22 mouse cellular contexts compared by ENCODE assay signal in genomic region chr16:31172229-31172628, GRCm38 (mm10). TPM values are rescaled to one million over a fixed set of nuclear protein-coding genes. Genes with fewer than 3 reads are reported as not detected.
DNase-seq lines count a peak whose midpoint lies in the region; ATAC-seq and TF ChIP-seq lines count a peak whose summit lies in the region.
"Had no signal": no experiment of that assay in that cellular context is flagged by ENCODE, and none has a peak within 500 bp of the region (broad histone marks: within the 10 kb centered on the region; RNA-seq: fewer than 3 reads in every experiment).

No protein-coding gene starts in this region.

- H3K9me3 ChIP-seq in liver, embryonic 11.5 days (ENCODE audit: control insufficient read depth, low read length), result no peaks in the 10 kb centered on the region
- H3K9me3 ChIP-seq in liver, embryonic 15.5 days (replicated peaks), result no peaks in the 10 kb centered on the region
- H3K9me3 ChIP-seq in stomach, postnatal 0 days (ENCODE audit: control insufficient read depth, low read length), result no peaks in the 10 kb centered on the region
- H3K9me3 ChIP-seq: forebrain, embryonic 10.5 days; forebrain, embryonic 13.5 days; hindbrain, embryonic 12.5 days; hindbrain, embryonic 15.5 days had no signal

- no peak for TF ChIP-seq EP300 in stomach, postnatal 0 days (optimal IDR thresholded peaks at IDR 0.05)

- 84% methylated on average over 3 of the region's 3 CpGs for WGBS in liver, embryonic 11.5 days
- 67% methylated on average over 3 of the region's 3 CpGs for WGBS in liver, embryonic 15.5 days (ENCODE audit: insufficient replicate concordance)
- 73% methylated on average over 3 of the region's 3 CpGs for WGBS in stomach, postnatal 0 days

- H3K4me2 ChIP-seq in liver, embryonic 11.5 days, result no peak overlapping the region
- H3K4me2 ChIP-seq in liver, embryonic 15.5 days, result no peak overlapping the region
- H3K4me2 ChIP-seq in stomach, postnatal 0 days (replicated peaks; ENCODE audit: low read depth), result no peak overlapping the region
- H3K4me2 ChIP-seq: forebrain, embryonic 13.5 days; heart, embryonic 11.5 days; hindbrain, embryonic 12.5 days; hindbrain, embryonic 15.5 days had no signal

- no peak overlapping the region for H3K9ac ChIP-seq in liver, embryonic 11.5 days (ENCODE audit: low read depth, low read length)
- no peak overlapping the region for H3K9ac ChIP-seq in liver, embryonic 15.5 days
- H3K9ac ChIP-seq in stomach, postnatal 0 days (ENCODE audit: low read length), result no peak overlapping the region
- H3K9ac ChIP-seq: forebrain, embryonic 13.5 days; forebrain, postnatal 0 days; hindbrain, embryonic 12.5 days; hindbrain, embryonic 15.5 days had no signal

- no peak overlapping the region for H3K4me3 ChIP-seq in liver, embryonic 11.5 days (ENCODE audit: low read depth, low read length)
- no peak overlapping the region for H3K4me3 ChIP-seq in liver, embryonic 15.5 days (replicated peaks)
- no peak overlapping the region for H3K4me3 ChIP-seq in stomach, postnatal 0 days (ENCODE audit: low read depth, low read length)
- H3K4me3 ChIP-seq: forebrain, embryonic 10.5 days; forebrain, embryonic 13.5 days; gastrocnemius, adult 2 months; hindbrain, embryonic 12.5 days; hindbrain, embryonic 15.5 days had no signal

- H3K36me3 ChIP-seq in liver, embryonic 11.5 days (ENCODE audit: control insufficient read depth, insufficient read depth, low read length), result no peaks in the 10 kb centered on the region
- H3K36me3 ChIP-seq in liver, embryonic 15.5 days (replicated peaks), result no peaks in the 10 kb centered on the region
- H3K36me3 ChIP-seq in stomach, postnatal 0 days (ENCODE audit: control insufficient read depth, insufficient read depth, low read length), result no peaks in the 10 kb centered on the region
- H3K36me3 ChIP-seq: forebrain, embryonic 10.5 days; hindbrain, embryonic 12.5 days; hindbrain, embryonic 15.5 days had no signal

- H3K27me3 ChIP-seq in liver, embryonic 11.5 days (replicated peaks; ENCODE audit: control insufficient read depth, insufficient read depth, low read length), result no peaks in the 10 kb centered on the region
- H3K27me3 ChIP-seq in liver, embryonic 15.5 days, result no peaks in the 10 kb centered on the region
- no peaks in the 10 kb centered on the region for H3K27me3 ChIP-seq in stomach, postnatal 0 days (ENCODE audit: control insufficient read depth, insufficient read depth, low read length)
- H3K27me3 ChIP-seq: forebrain, embryonic 13.5 days; hindbrain, embryonic 12.5 days; hindbrain, embryonic 15.5 days had no signal

- no peak for DNase-seq in liver, embryonic 11.5 days (ENCODE audit: low spot score)
- DNase-seq in liver, result no peak
- DNase-seq in stomach, postnatal 0 days (ENCODE audit: low spot score), result no peak
- DNase-seq in right cerebral cortex, postnatal 14 days, result no peak
- DNase-seq in cerebellum, adult 9-11 months, result no peak
- DNase-seq: adrenal gland, adult 8-10 months; adrenal gland, postnatal 25 days; cerebellum, adult 11-12 months; cerebellum, adult 8-10 months; cerebellum, postnatal 14 days; forebrain, postnatal 0 days; gastrocnemius, adult 2 months; gastrocnemius, postnatal 14 days; heart, adult 11 months had no signal

- TF ChIP-seq CTCF in stomach, postnatal 0 days (IDR thresholded peaks at IDR 0.05; ENCODE audit: low read depth), result no peak

- H3K4me1 ChIP-seq in liver, embryonic 11.5 days (replicated peaks; ENCODE audit: control insufficient read depth, insufficient read depth, low read length), result peaks cover 16% of the 10 kb centered on the region
- H3K4me1 ChIP-seq in liver, embryonic 15.5 days (replicated peaks), result peaks cover 40% of the 10 kb centered on the region
- peaks cover 5% of the 10 kb centered on the region; the same call in 1 of the 2 replicates for H3K4me1 ChIP-seq in stomach, postnatal 0 days (replicated peaks; ENCODE audit: control insufficient read depth, insufficient read depth)

- H3K27ac ChIP-seq in liver, embryonic 11.5 days (ENCODE audit: low read depth, low read length), result peak overlapping the region; percentile 38; the same call in 1 of the 2 replicates
- 0 out of 2 replicates have a peak overlapping the region, but pooled peaks have one; percentile 29 for H3K27ac ChIP-seq in liver, embryonic 15.5 days (replicated peaks)
- H3K27ac ChIP-seq in stomach, postnatal 0 days (replicated peaks), result 0 out of 2 replicates have a peak overlapping the region, but pooled peaks have one; percentile 1
- H3K27ac ChIP-seq: forebrain, embryonic 10.5 days; forebrain, embryonic 13.5 days; gastrocnemius, adult 2 months; hindbrain, embryonic 12.5 days; hindbrain, embryonic 15.5 days had no signal

- ATAC-seq in liver, embryonic 11.5 days (replicated peaks; ENCODE audit: low FRiP score), result no peak
- no peak for ATAC-seq in liver, embryonic 15.5 days (ENCODE audit: insufficient read depth)
- ATAC-seq in stomach, postnatal 0 days (ENCODE audit: low FRiP score, low TSS enrichment), result no peak
- ATAC-seq: activated CD4-positive, CD25-positive, alpha-beta regulatory T cell, adult 4 months; CD4-positive, CD25-positive, alpha-beta regulatory T cell, adult 4 months; forebrain, embryonic 13.5 days; forebrain, postnatal 0 days had no signal

RNA-seq across cellular contexts. Expression of gene Acap2, which starts 28.8 kb away (rescaled TPM):
- 17.2 and 19.9 TPM in 2 replicates for polyA plus RNA-seq in liver, embryonic 11.5 days (2014; fragmentation: Nextera tagmentation; extraction: Ambion mirVana)
- polyA plus RNA-seq in liver, embryonic 15.5 days (2015; fragmentation: Nextera tagmentation; extraction: Ambion mirVana), result 5.8 and 6.2 TPM in 2 replicates
- 12.9 and 14.8 TPM in 2 replicates for polyA plus RNA-seq in stomach, postnatal 0 days (2015; fragmentation: Nextera tagmentation; extraction: Ambion mirVana)
